Mouse (Mus musculus) layer of hippocampus, adult 11-12 months (tissue): ENCODE measurements around the gene Slc7a11.

Source experiments
- DNase-seq: peaks from one replicate; pipeline ENCODE4 v3.0.0; 2022; ENCODE audit warnings: low spot score

The Slc7a11 gene

GRCm38 (mm10) chr3:50144144-50144543, 299.3 kb downstream of the Slc7a11 start:
- DNase-seq, result no peak

GRCm38 (mm10) chr3:50138319-50138718, 305.1 kb downstream of the Slc7a11 start:
- no peak for DNase-seq

GRCm38 (mm10) chr3:50132204-50132603, 311.2 kb downstream of the Slc7a11 start:
- DNase-seq, result no peak

- no peak for DNase-seq
Measured at GRCm38 (mm10) chr3:50130319-50130718, 313.1 kb downstream of the Slc7a11 start.

GRCm38 (mm10) chr3:50121001-50121400, 322.4 kb downstream of the Slc7a11 start:
- no peak for DNase-seq

GRCm38 (mm10) chr3:50116266-50116665, 327.1 kb downstream of the Slc7a11 start:
- DNase-seq, result peak; percentile 11

GRCm38 (mm10) chr3:50105509-50105908, 337.9 kb downstream of the Slc7a11 start:
- no peak for DNase-seq

GRCm38 (mm10) chr3:50094404-50095092, 348.9 kb downstream of the Slc7a11 start:
- DNase-seq, result no peak

- peak; percentile 67 for DNase-seq
Measured at GRCm38 (mm10) chr3:50076979-50077378, 366.4 kb downstream of the Slc7a11 start.

GRCm38 (mm10) chr3:50063396-50063795, 380.0 kb downstream of the Slc7a11 start:
- DNase-seq, result no peak

- no peak for DNase-seq
Measured at GRCm38 (mm10) chr3:50044666-50045065, 398.7 kb downstream of the Slc7a11 start.

GRCm38 (mm10) chr3:50044160-50044559, 399.3 kb downstream of the Slc7a11 start:
- DNase-seq, result no peak

GRCm38 (mm10) chr3:50041141-50041540, 402.3 kb downstream of the Slc7a11 start:
- no peak for DNase-seq

GRCm38 (mm10) chr3:50035875-50036528, 407.4 kb downstream of the Slc7a11 start:
- no peak for DNase-seq

GRCm38 (mm10) chr3:50033325-50033724, 410.1 kb downstream of the Slc7a11 start:
- DNase-seq, result no peak

- DNase-seq, result no peak
Measured at GRCm38 (mm10) chr3:50026039-50026438, 417.4 kb downstream of the Slc7a11 start.

GRCm38 (mm10) chr3:50014396-50014795, 429.0 kb downstream of the Slc7a11 start:
- DNase-seq, result peak; percentile 56

GRCm38 (mm10) chr3:50012012-50012411, 431.4 kb downstream of the Slc7a11 start:
- no peak for DNase-seq

- DNase-seq, result no peak
Measured at GRCm38 (mm10) chr3:50003970-50004683, 439.3 kb downstream of the Slc7a11 start.

GRCm38 (mm10) chr3:50002067-50002466, 441.3 kb downstream of the Slc7a11 start:
- no peak for DNase-seq

GRCm38 (mm10) chr3:50001635-50002034, 441.8 kb downstream of the Slc7a11 start:
- DNase-seq, result no peak

GRCm38 (mm10) chr3:49992891-49993290, 450.5 kb downstream of the Slc7a11 start:
- no peak for DNase-seq

- no peak for DNase-seq
Measured at GRCm38 (mm10) chr3:49987236-49987635, 456.2 kb downstream of the Slc7a11 start.
